Mouse (Mus musculus) embryonic facial prominence, embryonic 15.5 days (tissue): Measurements from ENCODE around the gene Dyx1c1. TPM values are rescaled to one million over a fixed set of nuclear protein-coding genes. Genes with fewer than 3 reads are reported as not detected.

Source experiments
- ATAC-seq: fragments of 200-750 bp; cut with Nextera tagmentation; 2 replicates; pipeline ENCODE4 v1.8.0; 2017; ENCODE audit warnings: low read depth, moderate TSS enrichment; ENCODE audit not compliant: insufficient number of reproducible peaks, low FRiP score, low TSS enrichment
- H3K27ac ChIP-seq: fragments of 300-500 bp; sonication (generic); replicated peaks from 2 replicates; pipeline ENCODE4 v1.5.1; 2015; ENCODE audit warnings: mild to moderate bottlenecking, inconsistent platforms
- H3K27me3 ChIP-seq: fragments of 300-500 bp; sonication (generic); 2 replicates; pipeline ENCODE4 v1.6.1; 2015; ENCODE audit warnings: inconsistent platforms
- H3K36me3 ChIP-seq: fragments of 300-500 bp; sonication (generic); 2 replicates; pipeline ENCODE4 v1.6.1; 2015; ENCODE audit warnings: mild to moderate bottlenecking, inconsistent platforms
- H3K4me1 ChIP-seq: fragments of 300-500 bp; sonication (generic); 2 replicates; pipeline ENCODE4 v1.6.1; 2015; ENCODE audit warnings: inconsistent platforms
- H3K4me2 ChIP-seq: fragments of 300-500 bp; sonication (generic); replicated peaks from 2 replicates; pipeline ENCODE4 v1.6.1; 2015; ENCODE audit warnings: mild to moderate bottlenecking, inconsistent platforms
- H3K4me3 ChIP-seq: fragments of 300-500 bp; sonication (generic); replicated peaks from 2 replicates; pipeline ENCODE4 v1.5.1; 2015; ENCODE audit warnings: mild to moderate bottlenecking, inconsistent platforms
- H3K9ac ChIP-seq: fragments of 300-500 bp; sonication (generic); 2 replicates; pipeline ENCODE4 v1.6.1; 2015; ENCODE audit warnings: inconsistent platforms
- H3K9me3 ChIP-seq: fragments of 300-500 bp; sonication (generic); replicated peaks from 2 replicates; pipeline ENCODE4 v1.6.1; 2016; ENCODE audit warnings: inconsistent platforms
- WGBS: fragments of 180-500 bp; shearing (Covaris S2); methylation state at CpG from one replicate; pipeline ENCODE4 v1.1.7; 2015; 5-methylcytosine and 5-hydroxymethylcytosine counted together
- polyA plus RNA-seq: library from polyadenylated mRNA; unstranded; fragments of >200 nt; fragmentation: Nextera tagmentation; extraction: Ambion mirVana; gene quantifications from 2 replicates; pipeline ENCODE4 v1.2.1, GENCODE M21; 2015

Gene Dyx1c1
- polyA plus RNA-seq, 1 experiment from 2014 or later, result 3.6 TPM

- ATAC-seq, result no peak
- Histone ChIP-seq H3K9me3 (no peaks in the 10 kb centered on the region), H3K4me3 (no peak overlapping the region), H3K4me1 (no peaks in the 10 kb centered on the region), H3K4me2 (no peak overlapping the region), H3K27ac (no peak overlapping the region), H3K27me3 (no peaks in the 10 kb centered on the region), H3K36me3 (peaks cover 22% of the 10 kb centered on the region; the same call in 1 of the 2 replicates), H3K9ac (no peak overlapping the region)
- WGBS, result 84% methylated on average over 13 of the region's 13 CpGs
Observed at GRCm38 (mm10) chr9:73001314-73002011, 42.9 kb downstream of the Dyx1c1 start.

- H3K9me3 ChIP-seq, result no peaks in the 10 kb centered on the region
- no peak overlapping the region for H3K4me2 ChIP-seq
- H3K27ac ChIP-seq, result no peak overlapping the region
- no peak overlapping the region for H3K4me3 ChIP-seq
- no peak for ATAC-seq
- no peaks in the 10 kb centered on the region for H3K4me1 ChIP-seq
- peaks cover 28% of the 10 kb centered on the region; the same call in 1 of the 2 replicates for H3K36me3 ChIP-seq
- WGBS, result 67% methylated on average over 3 of the region's 3 CpGs
- no peaks in the 10 kb centered on the region for H3K27me3 ChIP-seq
- no peak overlapping the region for H3K9ac ChIP-seq
Observed at GRCm38 (mm10) chr9:73002177-73002576, 43.6 kb downstream of the Dyx1c1 start.

- Histone ChIP-seq H3K4me2 (no peak overlapping the region), H3K27ac (no peak overlapping the region), H3K36me3 (peaks cover 27% of the 10 kb centered on the region; the same call in 1 of the 2 replicates), H3K9me3 (no peaks in the 10 kb centered on the region), H3K27me3 (no peaks in the 10 kb centered on the region), H3K4me1 (no peaks in the 10 kb centered on the region), H3K4me3 (no peak overlapping the region), H3K9ac (no peak overlapping the region)
- no peak for ATAC-seq
- 81% methylated on average over 8 of the region's 8 CpGs for WGBS
Observed at GRCm38 (mm10) chr9:73004076-73004475, 45.5 kb downstream of the Dyx1c1 start.

- 87% methylated on average over 6 of the region's 6 CpGs for WGBS
- ATAC-seq, result no peak
- H3K36me3 ChIP-seq, result peaks cover 27% of the 10 kb centered on the region; the same call in 1 of the 2 replicates
- no peak overlapping the region for H3K9ac ChIP-seq
- H3K4me1 ChIP-seq, result no peaks in the 10 kb centered on the region
- no peak overlapping the region for H3K27ac ChIP-seq
- no peak overlapping the region for H3K4me3 ChIP-seq
- no peak overlapping the region for H3K4me2 ChIP-seq
- no peaks in the 10 kb centered on the region for H3K27me3 ChIP-seq
- H3K9me3 ChIP-seq, result no peaks in the 10 kb centered on the region
Observed at GRCm38 (mm10) chr9:73005106-73005505, 46.5 kb downstream of the Dyx1c1 start.

GRCm38 (mm10) chr9:73006175-73006574 lies 47.6 kb downstream of the Dyx1c1 start:
- Histone ChIP-seq H3K9ac (no peak overlapping the region), H3K4me3 (no peak overlapping the region), H3K9me3 (no peaks in the 10 kb centered on the region), H3K4me1 (no peaks in the 10 kb centered on the region), H3K36me3 (peaks cover 28% of the 10 kb centered on the region; the same call in 1 of the 2 replicates), H3K27me3 (no peaks in the 10 kb centered on the region), H3K27ac (no peak overlapping the region), H3K4me2 (no peak overlapping the region)
- ATAC-seq, result no peak
- 97% methylated on average over 3 of the region's 3 CpGs for WGBS

DNA sequence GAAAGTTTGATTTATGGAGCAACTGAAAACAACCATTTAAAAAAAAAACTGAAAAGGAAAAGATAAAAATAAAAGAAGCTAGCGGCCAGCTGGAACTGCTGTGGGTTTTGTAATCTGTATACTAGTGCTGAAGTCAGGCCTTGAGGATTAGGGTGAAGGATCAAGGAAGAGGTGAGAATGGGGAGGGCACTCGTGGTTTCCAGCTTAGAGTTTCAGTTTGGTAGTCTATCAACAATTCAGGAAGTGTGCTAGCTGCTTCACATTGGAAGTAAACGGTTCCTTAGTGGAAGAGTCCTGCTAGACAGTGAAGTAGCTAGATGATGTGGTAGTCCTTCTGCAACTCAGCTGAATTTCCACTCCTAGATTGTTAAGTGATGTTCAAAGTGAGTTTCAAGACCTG lies 49.8 kb downstream of the Dyx1c1 start:
- H3K9me3 ChIP-seq, result no peaks in the 10 kb centered on the region
- H3K4me1 ChIP-seq, result no peaks in the 10 kb centered on the region
- H3K27me3 ChIP-seq, result no peaks in the 10 kb centered on the region
- H3K9ac ChIP-seq, result no peak overlapping the region
- no peak overlapping the region for H3K27ac ChIP-seq
- ATAC-seq, result no peak
- H3K36me3 ChIP-seq, result peaks cover 34% of the 10 kb centered on the region
- no peak overlapping the region for H3K4me2 ChIP-seq
- 66% methylated on average over 3 of the region's 3 CpGs for WGBS
- no peak overlapping the region for H3K4me3 ChIP-seq

DNA sequence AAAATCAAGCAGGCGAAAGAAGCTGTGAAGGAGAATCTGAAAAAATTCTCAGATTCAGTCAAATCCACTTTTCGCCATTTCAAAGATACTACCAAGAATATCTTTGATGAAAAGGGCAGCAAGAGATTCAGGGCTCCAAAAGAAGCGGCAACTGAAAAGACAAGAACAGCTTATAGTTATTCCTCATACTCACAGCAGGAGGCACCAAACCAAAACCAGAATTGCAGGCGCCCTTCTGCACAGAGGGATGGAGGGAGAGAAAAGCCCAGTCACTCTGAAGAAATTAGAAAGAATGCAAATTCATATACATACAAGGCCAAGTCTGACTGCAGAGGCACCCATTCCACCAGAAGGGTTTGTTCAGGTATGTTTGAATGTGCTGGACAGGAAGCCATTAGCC lies 54.0 kb downstream of the Dyx1c1 start:
- H3K9me3 ChIP-seq, result no peaks in the 10 kb centered on the region
- no peak for ATAC-seq
- no peak overlapping the region for H3K4me2 ChIP-seq
- H3K27me3 ChIP-seq, result no peaks in the 10 kb centered on the region
- WGBS, result 86% methylated on average over 4 of the region's 4 CpGs
- peaks cover 59% of the 10 kb centered on the region for H3K36me3 ChIP-seq
- no peaks in the 10 kb centered on the region for H3K4me1 ChIP-seq
- H3K4me3 ChIP-seq, result no peak overlapping the region
- H3K9ac ChIP-seq, result no peak overlapping the region
- no peak overlapping the region for H3K27ac ChIP-seq

GRCm38 (mm10) chr9:73014724-73015123 lies 56.1 kb downstream of the Dyx1c1 start:
- peaks cover 76% of the 10 kb centered on the region for H3K36me3 ChIP-seq
- H3K27ac ChIP-seq, result no peak overlapping the region
- H3K4me1 ChIP-seq, result no peaks in the 10 kb centered on the region
- no peak overlapping the region for H3K4me2 ChIP-seq
- no peak overlapping the region for H3K9ac ChIP-seq
- no peaks in the 10 kb centered on the region for H3K27me3 ChIP-seq
- H3K9me3 ChIP-seq, result no peaks in the 10 kb centered on the region
- ATAC-seq, result no peak
- WGBS, result 86% methylated on average over 13 of the region's 13 CpGs
- no peak overlapping the region for H3K4me3 ChIP-seq

DNA sequence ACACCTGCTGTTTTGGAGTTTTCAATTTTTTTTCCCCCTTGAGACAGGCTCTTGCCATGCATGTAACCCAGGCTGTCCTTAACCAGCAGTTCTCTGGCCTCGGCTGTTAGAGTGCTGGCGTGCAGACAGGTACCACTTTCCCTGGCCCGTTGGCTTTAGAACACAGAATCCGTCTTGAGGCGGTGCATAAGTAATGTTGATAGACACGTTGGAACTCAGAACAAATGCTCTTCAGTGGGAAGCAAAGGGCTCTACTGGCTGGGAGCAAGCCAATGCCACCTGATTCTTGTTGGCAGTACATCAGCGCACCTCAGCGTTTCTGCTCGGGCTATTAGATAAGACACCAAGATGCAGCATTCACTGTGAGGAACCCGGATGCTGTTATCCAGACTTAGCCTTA lies 61.3 kb downstream of the Dyx1c1 start:
- no peak overlapping the region for H3K4me3 ChIP-seq
- WGBS, result 85% methylated on average over 10 of the region's 10 CpGs
- no peaks in the 10 kb centered on the region for H3K4me1 ChIP-seq
- no peak overlapping the region for H3K27ac ChIP-seq
- no peak overlapping the region for H3K9ac ChIP-seq
- H3K36me3 ChIP-seq, result peaks cover 59% of the 10 kb centered on the region
- no peaks in the 10 kb centered on the region for H3K9me3 ChIP-seq
- no peaks in the 10 kb centered on the region for H3K27me3 ChIP-seq
- ATAC-seq, result no peak
- H3K4me2 ChIP-seq, result no peak overlapping the region

GRCm38 (mm10) chr9:73020566-73021097 lies 62.0 kb downstream of the Dyx1c1 start:
- no peak for ATAC-seq
- WGBS, result 89% methylated on average over 5 of the region's 5 CpGs
- Histone ChIP-seq H3K36me3 (peaks cover 53% of the 10 kb centered on the region), H3K4me3 (no peak overlapping the region), H3K4me1 (no peaks in the 10 kb centered on the region), H3K9ac (no peak overlapping the region), H3K4me2 (no peak overlapping the region), H3K9me3 (no peaks in the 10 kb centered on the region), H3K27me3 (no peaks in the 10 kb centered on the region), H3K27ac (no peak overlapping the region)
